Mouse (Mus musculus) forebrain, embryonic 15.5 days (tissue): ENCODE data around the gene Ncstn. TPM values are rescaled to one million over a fixed set of nuclear protein-coding genes. Genes with fewer than 3 reads are reported as not detected.

ENCODE experiments used
- ATAC-seq: fragments of 200-750 bp; cut with Nextera tagmentation; replicated peaks from 2 replicates; pipeline ENCODE4 v1.8.0; 2017; ENCODE audit warnings: mild to moderate bottlenecking, moderate TSS enrichment, moderate library complexity
- H3K27ac ChIP-seq: fragments of 300-500 bp; sonication (generic); replicated peaks from 2 replicates; pipeline ENCODE4 v1.5.1; 2015; ENCODE audit warnings: mild to moderate bottlenecking, inconsistent platforms
- H3K27me3 ChIP-seq: fragments of 300-500 bp; sonication (generic); 2 replicates; pipeline ENCODE4 v1.6.1; 2015; ENCODE audit warnings: inconsistent platforms
- H3K36me3 ChIP-seq: fragments of 300-500 bp; sonication (generic); 2 replicates; pipeline ENCODE4 v1.6.1; 2015; ENCODE audit warnings: mild to moderate bottlenecking, inconsistent platforms
- H3K4me1 ChIP-seq: fragments of 300-500 bp; sonication (generic); 2 replicates; pipeline ENCODE4 v1.6.1; 2015; ENCODE audit warnings: inconsistent platforms
- H3K4me2 ChIP-seq: fragments of 300-500 bp; sonication (generic); replicated peaks from 2 replicates; pipeline ENCODE4 v1.6.1; 2015; ENCODE audit warnings: mild to moderate bottlenecking, inconsistent platforms
- H3K4me3 ChIP-seq: fragments of 300-500 bp; sonication (generic); 2 replicates; pipeline ENCODE4 v1.5.1; 2015; ENCODE audit warnings: mild to moderate bottlenecking, inconsistent platforms
- H3K9ac ChIP-seq: fragments of 300-500 bp; sonication (generic); replicated peaks from 2 replicates; pipeline ENCODE4 v1.6.1; 2015; ENCODE audit warnings: mild to moderate bottlenecking, inconsistent platforms
- H3K9me3 ChIP-seq: fragments of 300-500 bp; sonication (generic); 2 replicates; pipeline ENCODE4 v1.6.1; 2016; ENCODE audit warnings: inconsistent platforms
- WGBS: fragments of 180-500 bp; shearing (Covaris S2); methylation state at CpG from one replicate; pipeline ENCODE4 v1.1.7; 2015; ENCODE audit warnings: mixed read lengths; 5-methylcytosine and 5-hydroxymethylcytosine counted together
- polyA plus RNA-seq: library from polyadenylated mRNA; unstranded; fragments of >200 nt; fragmentation: Nextera tagmentation; extraction: Ambion mirVana; gene quantifications from 2 replicates; pipeline ENCODE4 v1.2.1, GENCODE M21; 2015

The Ncstn gene
- polyA plus RNA-seq, 1 experiment from 2014 or later = 104 TPM

DNA sequence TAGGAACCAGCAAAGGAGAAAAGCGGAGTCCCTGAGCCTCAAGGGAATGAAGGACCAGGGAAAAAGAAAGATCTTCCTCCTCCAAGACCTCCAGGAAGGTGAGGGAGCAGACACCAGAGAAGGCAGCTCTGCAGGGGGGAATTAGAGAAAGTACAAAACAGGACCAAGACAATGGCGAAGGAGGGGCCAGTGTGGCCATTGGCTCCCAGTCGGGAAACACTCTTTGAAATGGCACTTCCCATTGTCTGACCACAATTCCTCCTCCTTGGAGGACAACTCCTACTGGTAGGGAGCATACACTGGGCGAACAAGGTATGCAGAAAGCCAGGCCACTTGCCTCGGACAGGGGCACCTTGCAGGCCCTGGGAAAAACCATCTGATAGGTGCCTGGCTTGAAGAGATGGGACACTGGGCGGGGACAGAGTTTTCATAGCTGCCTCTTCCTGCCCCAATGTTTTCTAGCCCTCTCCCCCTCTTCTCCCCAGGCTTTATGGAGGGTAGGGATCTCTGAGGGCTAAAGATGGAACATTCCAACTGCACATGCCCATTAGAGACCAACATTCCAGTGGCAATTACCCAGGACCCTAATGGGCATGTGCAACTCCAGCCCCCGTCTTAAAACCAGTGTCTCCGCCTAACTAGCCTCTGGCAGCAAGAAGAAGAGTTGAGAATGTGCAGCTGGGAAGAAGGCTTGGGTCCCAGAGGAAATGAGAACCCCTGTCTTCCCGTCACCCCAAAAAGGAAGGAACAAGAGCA lies 58.3 kb downstream of the Ncstn start:
- peak overlapping the region; percentile 98 for H3K27ac ChIP-seq
- peaks cover 81% of the 10 kb centered on the region for H3K4me1 ChIP-seq
- 14% methylated on average over 9 of the region's 9 CpGs for WGBS
- peak overlapping the region; percentile 98 for H3K9ac ChIP-seq
- H3K36me3 ChIP-seq = no peaks in the 10 kb centered on the region
- no peak for ATAC-seq
- H3K4me3 ChIP-seq = peak overlapping the region; percentile 97
- peak overlapping the region; percentile 87 for H3K4me2 ChIP-seq
- no peaks in the 10 kb centered on the region for H3K27me3 ChIP-seq
- no peaks in the 10 kb centered on the region for H3K9me3 ChIP-seq

DNA sequence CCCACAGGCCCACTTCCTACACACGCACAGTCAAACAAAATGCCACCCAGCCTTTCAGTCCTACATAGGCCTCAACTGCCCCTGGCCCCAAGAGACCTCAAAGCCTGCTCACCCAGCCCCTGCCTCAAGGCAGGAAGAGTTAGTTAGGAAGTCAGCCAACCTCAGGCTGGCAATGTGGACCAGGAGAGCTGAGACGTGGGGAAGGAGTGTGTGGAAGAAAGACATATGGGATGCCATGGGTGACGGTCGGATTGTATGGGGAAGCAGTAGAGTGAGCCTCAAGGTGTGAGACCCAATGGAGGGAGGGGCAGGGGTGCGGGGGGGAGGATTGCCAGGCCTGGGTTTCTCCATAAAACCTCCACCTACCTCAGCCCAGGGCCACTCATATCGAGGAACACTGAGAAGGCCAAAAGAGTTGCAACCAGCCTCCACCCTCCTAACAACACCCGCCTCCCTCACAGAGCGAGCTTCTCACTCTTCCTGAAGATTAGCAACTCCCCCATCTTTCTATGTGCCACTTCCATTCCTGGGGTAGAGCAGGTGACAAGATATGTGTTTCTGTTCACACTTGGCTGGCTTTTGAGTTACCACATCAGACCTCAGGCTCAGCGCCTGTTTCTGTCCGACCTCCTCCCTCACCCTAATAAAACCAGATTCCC lies 62.6 kb downstream of the Ncstn start:
- Histone ChIP-seq H3K27ac (peak overlapping the region; percentile 85), H3K27me3 (no peaks in the 10 kb centered on the region), H3K4me2 (no peak overlapping the region), H3K9ac (no peak overlapping the region), H3K36me3 (no peaks in the 10 kb centered on the region), H3K9me3 (no peaks in the 10 kb centered on the region), H3K4me1 (peaks cover 96% of the 10 kb centered on the region), H3K4me3 (no peak overlapping the region)
- 60% methylated on average over 10 of the region's 10 CpGs for WGBS
- no peak for ATAC-seq

- Histone ChIP-seq H3K4me3 (no peak overlapping the region), H3K27me3 (no peaks in the 10 kb centered on the region), H3K27ac (peak overlapping the region; percentile 85), H3K4me2 (no peak overlapping the region), H3K36me3 (no peaks in the 10 kb centered on the region), H3K9ac (no peak overlapping the region), H3K4me1 (peaks cover 96% of the 10 kb centered on the region), H3K9me3 (no peaks in the 10 kb centered on the region)
- 84% methylated on average over 4 of the region's 4 CpGs for WGBS
- ATAC-seq = no peak
Measured at GRCm38 (mm10) chr1:172019339-172019738, 63.3 kb downstream of the Ncstn start.

- H3K36me3 ChIP-seq = no peaks in the 10 kb centered on the region
- no peak overlapping the region for H3K9ac ChIP-seq
- H3K4me1 ChIP-seq = peaks cover 96% of the 10 kb centered on the region
- no peak overlapping the region for H3K4me3 ChIP-seq
- H3K4me2 ChIP-seq = no peak overlapping the region
- 68% methylated on average over 9 of the region's 9 CpGs for WGBS
- peak overlapping the region; percentile 85 for H3K27ac ChIP-seq
- ATAC-seq = no peak
- no peaks in the 10 kb centered on the region for H3K9me3 ChIP-seq
- no peaks in the 10 kb centered on the region for H3K27me3 ChIP-seq
Measured at GRCm38 (mm10) chr1:172018336-172019311, 64.0 kb downstream of the Ncstn start.

GRCm38 (mm10) chr1:172017517-172018070 lies 65.0 kb downstream of the Ncstn start:
- ATAC-seq = no peak
- WGBS = 49% methylated on average over 6 of the region's 6 CpGs

GRCm38 (mm10) chr1:172016660-172017516 lies 65.7 kb downstream of the Ncstn start:
- H3K9me3 ChIP-seq = no peaks in the 10 kb centered on the region
- H3K27ac ChIP-seq = peak overlapping the region; percentile 85
- peak; percentile 53 for ATAC-seq
- peak overlapping the region; percentile 29 for H3K9ac ChIP-seq
- WGBS = 2% methylated on average over 6 of the region's 6 CpGs
- no peaks in the 10 kb centered on the region for H3K27me3 ChIP-seq
- peak overlapping the region; percentile 34 for H3K4me2 ChIP-seq
- peaks cover 8% of the 10 kb centered on the region; the same call in 1 of the 2 replicates for H3K36me3 ChIP-seq
- peaks cover 96% of the 10 kb centered on the region for H3K4me1 ChIP-seq
- peak overlapping the region; percentile 12; the same call in 1 of the 2 replicates for H3K4me3 ChIP-seq

More at GRCm38 (mm10) chr1:172017517-172018070, 65.0 kb downstream of the Ncstn start:
- Histone ChIP-seq H3K27me3 (no peaks in the 10 kb centered on the region), H3K36me3 (0 out of 2 replicates have a peak, but pooled peaks cover 2% of the 10 kb centered on the region), H3K4me2 (peak overlapping the region; percentile 34), H3K4me3 (no peak overlapping the region), H3K9me3 (no peaks in the 10 kb centered on the region), H3K9ac (peak overlapping the region; percentile 29), H3K27ac (peak overlapping the region; percentile 85), H3K4me1 (peaks cover 97% of the 10 kb centered on the region)

GRCm38 (mm10) chr1:172016031-172016430 lies 66.6 kb downstream of the Ncstn start:
- Histone ChIP-seq H3K4me2 (peak overlapping the region; percentile 34), H3K9me3 (no peaks in the 10 kb centered on the region), H3K4me1 (peaks cover 90% of the 10 kb centered on the region), H3K27me3 (no peaks in the 10 kb centered on the region), H3K36me3 (peaks cover 17% of the 10 kb centered on the region), H3K9ac (peak overlapping the region; percentile 29), H3K27ac (peak overlapping the region; percentile 85), H3K4me3 (0 out of 2 replicates have a peak overlapping the region, but pooled peaks have one; percentile 12)
- WGBS = 13% methylated on average over 8 of the region's 8 CpGs
- no peak for ATAC-seq

Other genes starting within 250 kb of the Ncstn start
- gene Cd84, start 243.1 kb downstream of the Ncstn start, polyA plus RNA-seq = 1.3 and 1.6 TPM in 2 replicates
- gene Gm10521, start 187.1 kb downstream of the Ncstn start, polyA plus RNA-seq = not detected in 2 replicates
- gene Slamf6, start 165.3 kb downstream of the Ncstn start, polyA plus RNA-seq = not detected in 2 replicates
- 48.0 and 51.5 TPM in 2 replicates for gene Vangl2, start 54.4 kb downstream of the Ncstn start, polyA plus RNA-seq
- gene Nhlh1, start 25.2 kb downstream of the Ncstn start, polyA plus RNA-seq = 3.9 and 4.6 TPM in 2 replicates
- 207 TPM in 2 replicates for gene Copa, start 266 bp downstream of the Ncstn start, polyA plus RNA-seq
- gene Pex19, start 44.0 kb upstream of the Ncstn start, polyA plus RNA-seq = 155 and 160 TPM in 2 replicates
- gene Dcaf8, start 65.3 kb upstream of the Ncstn start, polyA plus RNA-seq = 104 and 109 TPM in 2 replicates
- 462 and 488 TPM in 2 replicates for gene Pea15a, start 124.0 kb upstream of the Ncstn start, polyA plus RNA-seq
- 6.2 and 6.4 TPM in 2 replicates for gene Casq1, start 137.1 kb upstream of the Ncstn start, polyA plus RNA-seq
- gene Atp1a4, start 175.6 kb upstream of the Ncstn start, polyA plus RNA-seq = 0.09 and 0.10 TPM in 2 replicates
- 137 and 162 TPM in 2 replicates for gene Igsf8, start 178.8 kb upstream of the Ncstn start, polyA plus RNA-seq
- 32.2 and 33.1 TPM in 2 replicates for gene Atp1a2, start 215.3 kb upstream of the Ncstn start, polyA plus RNA-seq
- 3.4 and 3.5 TPM in 2 replicates for gene Kcnj9, start 246.5 kb upstream of the Ncstn start, polyA plus RNA-seq